Mouse (Mus musculus) heart, postnatal 0 days (tissue): Measurements from ENCODE around the gene Zmym6. TPM values are rescaled to one million over a fixed set of nuclear protein-coding genes. Genes with fewer than 3 reads are reported as not detected.
A peak's percentile ranks its signal among the peaks of the same experiment; 100 is the strongest.

Experiments
- ATAC-seq: fragments of 200-750 bp; cut with Nextera tagmentation; 2 replicates; pipeline ENCODE4 v1.8.0; 2017; ENCODE audit warnings: low read depth, moderate number of reproducible peaks, moderate library complexity; ENCODE audit not compliant: insufficient read depth
- DNase-seq: peaks from one replicate; pipeline ENCODE4 v3.0.0-alpha.2; 2016; ENCODE audit warnings: low spot score
- H3K27ac ChIP-seq: fragments of 300-500 bp; sonication (generic); 2 replicates; pipeline ENCODE4 v1.5.1; 2014; ENCODE audit warnings: low read depth, mild to moderate bottlenecking
- H3K27me3 ChIP-seq: fragments of 300-500 bp; sonication (generic); 2 replicates; pipeline ENCODE4 v1.6.1; 2014; ENCODE audit warnings: low read length, mixed read lengths; ENCODE audit not compliant: control insufficient read depth, insufficient read depth
- H3K36me3 ChIP-seq: fragments of 300-500 bp; sonication (generic); replicated peaks from 2 replicates; pipeline ENCODE4 v1.6.1; 2014; ENCODE audit warnings: low read length, mixed read lengths; ENCODE audit not compliant: control insufficient read depth, insufficient read depth
- H3K4me1 ChIP-seq: fragments of 300-500 bp; sonication (generic); 2 replicates; pipeline ENCODE4 v1.6.1; 2014; ENCODE audit warnings: antibody characterized with exemption; ENCODE audit not compliant: control insufficient read depth, insufficient read depth
- H3K4me2 ChIP-seq: fragments of 300-500 bp; sonication (generic); 2 replicates; pipeline ENCODE4 v1.6.1; 2014; ENCODE audit warnings: low read depth, mild to moderate bottlenecking, low read length, moderate library complexity
- H3K4me3 ChIP-seq: fragments of 300-500 bp; sonication (generic); 2 replicates; pipeline ENCODE4 v1.5.1; 2014; ENCODE audit warnings: low read depth, low read length
- H3K9ac ChIP-seq: fragments of 300-500 bp; sonication (generic); replicated peaks from 2 replicates; pipeline ENCODE4 v1.6.1; 2014; ENCODE audit warnings: low read depth, low read length, mixed read lengths
- H3K9me3 ChIP-seq: fragments of 300-500 bp; sonication (generic); replicated peaks from 2 replicates; pipeline ENCODE4 v1.6.1; 2016; ENCODE audit warnings: low read length; ENCODE audit not compliant: control insufficient read depth
- CTCF ChIP-seq: IDR thresholded peaks from 2 replicates; pipeline ENCODE4 v1.5.1; 2016; ENCODE audit warnings: antibody characterized with exemption, control low read depth, low read depth
- EP300 ChIP-seq: IDR thresholded peaks from 2 replicates; pipeline ENCODE4 v1.6.1; 2016; ENCODE audit warnings: antibody characterized with exemption, low read depth
- whole genome bisulfite sequencing: fragments of 180-500 bp; shearing (Covaris S2); extraction: QIAGEN DNeasy Blood & Tissue Kit; methylation state at CpG from one replicate; pipeline ENCODE4 v1.1.7; 2014; 5-methylcytosine and 5-hydroxymethylcytosine counted together
- polyA plus RNA-seq: library from polyadenylated mRNA; unstranded; fragments of >200 nt; fragmentation: Nextera tagmentation; extraction: Ambion mirVana; gene quantifications from 2 replicates; pipeline ENCODE4 v1.2.1, GENCODE M21; 2015
- total RNA-seq: library from RNA; depleted of rRNA; stranded (reverse); fragments of >200 nt; gene quantifications from 2 replicates; pipeline ENCODE4 v1.2.3, GENCODE M21; 2014; ENCODE audit warnings: low replicate concordance

The Zmym6 gene
- total and polyA plus RNA-seq, 2 experiments from 2014 or later = 7.8 to 9.9 TPM

DNA sequence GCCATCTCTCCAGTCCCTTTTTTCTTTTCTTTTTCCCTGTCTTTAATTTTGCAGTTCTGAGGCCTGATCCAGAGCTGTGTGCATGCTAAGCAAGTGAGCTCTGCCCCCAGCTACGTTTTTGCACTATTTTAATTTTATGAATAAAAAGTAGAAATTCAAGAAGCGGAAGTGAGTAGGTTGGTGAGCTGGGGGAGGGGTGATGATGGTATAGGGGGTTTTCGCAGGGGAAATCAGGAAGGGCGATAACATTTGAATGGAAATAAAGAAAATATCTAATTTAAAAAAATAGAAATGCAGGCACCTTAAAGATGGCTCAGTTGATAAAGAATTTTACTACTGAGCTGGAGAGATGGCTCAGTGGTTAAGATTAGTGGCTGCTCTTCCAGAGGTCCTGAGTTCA, 33.6 kb upstream of the Zmym6 start:
- no peak for ATAC-seq

DNA sequence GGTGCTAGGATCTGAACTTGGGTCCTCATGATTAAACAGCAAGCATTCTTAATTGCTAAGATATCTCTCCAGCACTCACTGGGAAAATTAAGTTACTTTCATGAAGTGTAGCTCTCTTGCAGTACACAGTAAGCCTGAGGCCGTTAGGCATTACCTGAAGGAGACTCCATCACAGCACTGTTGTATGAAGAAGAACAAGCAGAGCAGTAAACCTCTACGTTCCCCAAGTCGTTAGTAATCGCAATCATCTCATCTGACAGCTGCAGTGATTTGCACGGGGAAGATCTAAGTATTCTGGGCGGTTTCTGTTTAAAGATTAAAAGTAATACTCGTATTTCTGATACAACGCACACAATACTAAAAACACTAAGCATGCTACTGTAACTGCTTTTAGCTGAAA, 26.1 kb upstream of the Zmym6 start:
- H3K27ac ChIP-seq = no peak overlapping the region
- DNase-seq = no peak
- H3K4me3 ChIP-seq = no peak overlapping the region
- no peaks in the 10 kb centered on the region for H3K27me3 ChIP-seq
- ATAC-seq = no peak
- no peak overlapping the region for H3K9ac ChIP-seq
- no peaks in the 10 kb centered on the region for H3K4me1 ChIP-seq
- H3K4me2 ChIP-seq = no peak overlapping the region
- peaks cover 48% of the 10 kb centered on the region for H3K36me3 ChIP-seq
- 86% methylated on average over 8 of the region's 8 CpGs for WGBS
- no peaks in the 10 kb centered on the region for H3K9me3 ChIP-seq
- TF ChIP-seq CTCF (no peak), EP300 (no peak)

More for the DNA sequence above, 33.6 kb upstream of the Zmym6 start:
- Histone ChIP-seq H3K27ac (no peak overlapping the region), H3K36me3 (peaks cover 48% of the 10 kb centered on the region), H3K4me3 (no peak overlapping the region), H3K4me1 (no peaks in the 10 kb centered on the region), H3K9me3 (no peaks in the 10 kb centered on the region), H3K9ac (no peak overlapping the region), H3K27me3 (no peaks in the 10 kb centered on the region), H3K4me2 (no peak overlapping the region)
- 85% methylated on average over 4 of the region's 4 CpGs for WGBS
- DNase-seq = no peak
- no peak for TF ChIP-seq CTCF
- no peak for TF ChIP-seq EP300

GRCm38 (mm10) chr4:127053071-127053470, 24.1 kb upstream of the Zmym6 start:
- no peak for DNase-seq
- Histone ChIP-seq H3K4me3 (no peak overlapping the region), H3K4me2 (no peak overlapping the region), H3K27me3 (no peaks in the 10 kb centered on the region), H3K27ac (no peak overlapping the region), H3K9ac (no peak overlapping the region), H3K36me3 (peaks cover 49% of the 10 kb centered on the region), H3K9me3 (no peaks in the 10 kb centered on the region), H3K4me1 (no peaks in the 10 kb centered on the region)
- 88% methylated on average over 5 of the region's 5 CpGs for WGBS
- TF ChIP-seq EP300 = no peak
- no peak for TF ChIP-seq CTCF
- ATAC-seq = no peak

GRCm38 (mm10) chr4:127054522-127055198, 22.5 kb upstream of the Zmym6 start:
- Histone ChIP-seq H3K4me2 (no peak overlapping the region), H3K27ac (no peak overlapping the region), H3K9ac (no peak overlapping the region), H3K36me3 (peaks cover 44% of the 10 kb centered on the region), H3K9me3 (no peaks in the 10 kb centered on the region), H3K4me1 (no peaks in the 10 kb centered on the region), H3K4me3 (no peak overlapping the region), H3K27me3 (no peaks in the 10 kb centered on the region)
- ATAC-seq = no peak
- DNase-seq = no peak
- TF ChIP-seq CTCF = no peak
- no peak for TF ChIP-seq EP300
- WGBS = 85% methylated on average over 7 of the region's 7 CpGs

DNA sequence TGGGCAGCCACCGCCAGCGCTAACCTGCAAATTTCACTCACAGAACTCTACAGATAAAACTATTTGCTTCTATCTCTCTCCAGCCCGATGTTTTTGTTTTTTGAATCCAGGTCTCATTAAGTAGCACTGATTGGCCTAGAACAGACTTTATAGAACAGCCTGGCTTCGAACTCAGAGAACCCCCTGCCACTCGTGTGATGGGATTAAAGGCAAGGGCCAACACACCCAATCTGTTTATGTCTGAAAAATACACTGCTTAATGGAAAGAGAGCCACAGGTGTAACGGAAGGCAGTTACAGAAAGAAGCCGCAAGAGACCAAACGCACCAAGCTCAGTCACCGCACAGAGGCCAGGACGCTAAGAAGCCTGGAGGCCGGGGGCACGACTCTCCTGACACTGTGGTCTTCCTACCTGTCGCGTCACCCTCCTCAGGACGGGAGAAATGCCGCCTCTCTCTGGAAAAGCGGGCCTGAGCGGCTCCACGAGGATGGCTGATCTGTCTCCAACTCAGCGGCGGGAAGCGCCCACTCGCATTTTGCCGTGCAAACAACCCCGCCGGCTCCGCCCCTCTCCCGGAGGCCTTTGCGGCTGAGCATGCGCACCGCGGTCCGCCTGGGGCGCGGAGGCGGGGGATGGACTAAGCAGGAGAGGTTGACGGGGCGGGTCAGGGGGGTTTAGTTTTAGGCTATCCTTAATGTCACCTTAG, 16.4 kb upstream of the Zmym6 start, which contains the start of gene Zmym1:
Zmym1 (minus strand) TSS at position 568 of the 706 bp plus-strand sequence.
- Histone ChIP-seq H3K4me2 (peak within 1 kb of the TSS; percentile 65), H3K36me3 (peaks cover 20% of the 10 kb centered on the region), H3K9ac (peak within 1 kb of the TSS; percentile 45), H3K4me1 (no peaks in the 10 kb centered on the region), H3K4me3 (peak within 1 kb of the TSS; percentile 57), H3K9me3 (no peaks in the 10 kb centered on the region), H3K27me3 (no peaks in the 10 kb centered on the region), H3K27ac (no peak within 1 kb of the TSS)
- ATAC-seq (peak; percentile 95), DNase-seq (peak; percentile 83)
- no peak for TF ChIP-seq CTCF
- TF ChIP-seq EP300 = no peak
- 1% methylated on average over 38 of the region's 38 CpGs for WGBS
